Mouse (Mus musculus) intestine, postnatal 0 days (tissue): Measurements from ENCODE around the gene Serp1. TPM values are rescaled to one million over a fixed set of nuclear protein-coding genes. Genes with fewer than 3 reads are reported as not detected.
A peak's percentile ranks its signal among the peaks of the same experiment; 100 is the strongest.

Experiments
- ATAC-seq: fragments of 200-750 bp; cut with Nextera tagmentation; 2 replicates; pipeline ENCODE4 v1.8.0; 2017; ENCODE audit warnings: mild to moderate bottlenecking, moderate TSS enrichment, moderate library complexity
- H3K27ac ChIP-seq: fragments of 300-500 bp; sonication (generic); 2 replicates; pipeline ENCODE4 v1.5.1; 2014; ENCODE audit warnings: mild to moderate bottlenecking, low read depth, low read length, moderate library complexity
- H3K27me3 ChIP-seq: fragments of 300-500 bp; sonication (generic); replicated peaks from 2 replicates; pipeline ENCODE4 v1.6.1; 2014; ENCODE audit warnings: low read length, mixed read lengths; ENCODE audit not compliant: control insufficient read depth, insufficient read depth
- H3K36me3 ChIP-seq: fragments of 300-500 bp; sonication (generic); 2 replicates; pipeline ENCODE4 v1.6.1; 2014; ENCODE audit warnings: mild to moderate bottlenecking, moderate library complexity; ENCODE audit not compliant: control insufficient read depth, insufficient read depth
- H3K4me1 ChIP-seq: fragments of 300-500 bp; sonication (generic); replicated peaks from 2 replicates; pipeline ENCODE4 v1.6.1; 2014; ENCODE audit warnings: antibody characterized with exemption, low read length, mixed read lengths; ENCODE audit not compliant: control insufficient read depth, insufficient read depth
- H3K4me2 ChIP-seq: fragments of 300-500 bp; sonication (generic); replicated peaks from 2 replicates; pipeline ENCODE4 v1.6.1; 2014; ENCODE audit warnings: low read depth, mild to moderate bottlenecking, moderate library complexity
- H3K4me3 ChIP-seq: fragments of 300-500 bp; sonication (generic); 2 replicates; pipeline ENCODE4 v1.5.1; 2014; ENCODE audit warnings: low read depth, low read length
- H3K9ac ChIP-seq: fragments of 300-500 bp; sonication (generic); 2 replicates; pipeline ENCODE4 v1.6.1; 2014; ENCODE audit warnings: mild to moderate bottlenecking, low read depth, low read length
- H3K9me3 ChIP-seq: fragments of 300-500 bp; sonication (generic); 2 replicates; pipeline ENCODE4 v1.6.1; 2016; ENCODE audit warnings: mixed run types; ENCODE audit not compliant: control insufficient read depth
- CTCF ChIP-seq: sonication (generic); IDR thresholded peaks from 2 replicates; pipeline ENCODE4 v1.5.1; 2016; ENCODE audit warnings: low read depth, mild to moderate bottlenecking, control low read depth, antibody characterized with exemption, moderate library complexity
- WGBS: fragments of 180-500 bp; shearing (Covaris S2); extraction: QIAGEN DNeasy Blood & Tissue Kit; methylation state at CpG from one replicate; pipeline ENCODE4 v1.1.7; 2014; 5-methylcytosine and 5-hydroxymethylcytosine counted together
- polyA plus RNA-seq: library from polyadenylated mRNA; unstranded; fragments of >200 nt; fragmentation: Nextera tagmentation; extraction: Ambion mirVana; gene quantifications from 2 replicates; pipeline ENCODE4 v1.2.1, GENCODE M21; 2015

The Serp1 gene
- polyA plus RNA-seq, 1 experiment from 2014 or later: 156 TPM

GRCm38 (mm10) chr3:58519536-58519935 is 6.2 kb downstream of the Serp1 start:
- no peak for TF ChIP-seq CTCF
- H3K9ac ChIP-seq: no peak overlapping the region
- no peaks in the 10 kb centered on the region for H3K27me3 ChIP-seq
- H3K36me3 ChIP-seq: peaks cover 11% of the 10 kb centered on the region; the same call in 1 of the 2 replicates
- ATAC-seq: no peak
- H3K9me3 ChIP-seq: no peaks in the 10 kb centered on the region
- H3K4me1 ChIP-seq: no peaks in the 10 kb centered on the region
- 46% methylated on average over 3 of the region's 3 CpGs for WGBS
- H3K4me2 ChIP-seq: no peak overlapping the region
- H3K27ac ChIP-seq: no peak overlapping the region
- H3K4me3 ChIP-seq: no peak overlapping the region

GRCm38 (mm10) chr3:58518962-58519361 is 6.7 kb downstream of the Serp1 start:
- 58% methylated on average over 2 of the region's 2 CpGs for WGBS
- H3K9ac ChIP-seq: no peak overlapping the region
- H3K4me3 ChIP-seq: no peak overlapping the region
- peaks cover 11% of the 10 kb centered on the region; the same call in 1 of the 2 replicates for H3K36me3 ChIP-seq
- H3K27ac ChIP-seq: no peak overlapping the region
- H3K27me3 ChIP-seq: no peaks in the 10 kb centered on the region
- H3K9me3 ChIP-seq: no peaks in the 10 kb centered on the region
- no peak for TF ChIP-seq CTCF
- 0 out of 2 replicates have a peak, but pooled peaks have one; percentile 33 for ATAC-seq
- no peaks in the 10 kb centered on the region for H3K4me1 ChIP-seq
- H3K4me2 ChIP-seq: no peak overlapping the region

GRCm38 (mm10) chr3:58517800-58518199 is 7.9 kb downstream of the Serp1 start:
- Histone ChIP-seq H3K4me3 (no peak overlapping the region), H3K9ac (no peak overlapping the region), H3K27me3 (no peaks in the 10 kb centered on the region), H3K36me3 (peaks cover 7% of the 10 kb centered on the region; the same call in 1 of the 2 replicates), H3K4me1 (no peaks in the 10 kb centered on the region), H3K4me2 (no peak overlapping the region), H3K27ac (no peak overlapping the region), H3K9me3 (no peaks in the 10 kb centered on the region)
- 78% methylated on average over 5 of the region's 5 CpGs for WGBS
- no peak for ATAC-seq
- TF ChIP-seq CTCF: no peak

- WGBS: 66% methylated on average over 5 of the region's 5 CpGs
- Histone ChIP-seq H3K4me3 (no peak overlapping the region), H3K4me2 (no peak overlapping the region), H3K36me3 (peaks cover 7% of the 10 kb centered on the region; the same call in 1 of the 2 replicates), H3K27me3 (no peaks in the 10 kb centered on the region), H3K4me1 (no peaks in the 10 kb centered on the region), H3K27ac (no peak overlapping the region), H3K9me3 (no peaks in the 10 kb centered on the region), H3K9ac (no peak overlapping the region)
- no peak for ATAC-seq
- no peak for TF ChIP-seq CTCF
These were observed 8.4 kb downstream of the Serp1 start for GRCm38 (mm10) chr3:58517258-58517657.

GRCm38 (mm10) chr3:58516602-58516976 is 9.1 kb downstream of the Serp1 start:
- 47% methylated on average over 7 of the region's 7 CpGs for WGBS
- peaks cover 6% of the 10 kb centered on the region; the same call in 1 of the 2 replicates for H3K36me3 ChIP-seq
- no peak overlapping the region for H3K9ac ChIP-seq
- H3K4me1 ChIP-seq: no peaks in the 10 kb centered on the region
- H3K27me3 ChIP-seq: no peaks in the 10 kb centered on the region
- ATAC-seq: no peak
- no peak overlapping the region for H3K27ac ChIP-seq
- no peak overlapping the region for H3K4me3 ChIP-seq
- no peak overlapping the region for H3K4me2 ChIP-seq
- no peak for TF ChIP-seq CTCF
- no peaks in the 10 kb centered on the region for H3K9me3 ChIP-seq

GRCm38 (mm10) chr3:58515947-58516601 is 9.6 kb downstream of the Serp1 start:
- H3K9me3 ChIP-seq: no peaks in the 10 kb centered on the region
- no peak overlapping the region for H3K4me3 ChIP-seq
- no peak for ATAC-seq
- peaks cover under 1% of the 10 kb centered on the region; the same call in 1 of the 2 replicates for H3K36me3 ChIP-seq
- H3K4me2 ChIP-seq: no peak overlapping the region
- H3K27me3 ChIP-seq: no peaks in the 10 kb centered on the region
- no peak overlapping the region for H3K9ac ChIP-seq
- no peak for TF ChIP-seq CTCF
- no peaks in the 10 kb centered on the region for H3K4me1 ChIP-seq
- H3K27ac ChIP-seq: no peak overlapping the region
- WGBS: 38% methylated on average over 1 of the region's 1 CpGs
